Mouse (Mus musculus) liver, embryonic 14.5 days (tissue): ENCODE data around the gene Nectin4. TPM values are rescaled to one million over a fixed set of nuclear protein-coding genes. Genes with fewer than 3 reads are reported as not detected.
"Not testable (repeated sequence)": the region's sequence is repeated elsewhere in the genome, so short reads cannot be mapped to it uniquely, and the experiment has no call there.

Experiments
- ATAC-seq: fragments of 200-750 bp; cut with Nextera tagmentation; 2 replicates; pipeline ENCODE4 v1.8.0; 2017; ENCODE audit warnings: moderate number of reproducible peaks, mild to moderate bottlenecking, moderate library complexity; ENCODE audit not compliant: insufficient read depth
- DNase-seq, 3 experiments: peaks; one replicate each; pipeline ENCODE4 v3.0.0-alpha.2; 2012 to 2013; ENCODE audit warnings: low read depth in 3 of 3, low spot score in 3 of 3
- H3K27ac ChIP-seq: fragments of 300-500 bp; sonication (generic); 2 replicates; pipeline ENCODE4 v1.5.1; 2014; ENCODE audit warnings: moderate library complexity, mild to moderate bottlenecking, control low read depth, inconsistent platforms
- H3K27me3 ChIP-seq: fragments of 300-500 bp; sonication (generic); 2 replicates; pipeline ENCODE4 v1.6.1; 2014; ENCODE audit warnings: mild to moderate bottlenecking, low read length, moderate library complexity; ENCODE audit not compliant: control insufficient read depth, insufficient read depth
- H3K36me3 ChIP-seq: fragments of 300-500 bp; sonication (generic); replicated peaks from 2 replicates; pipeline ENCODE4 v1.6.1; 2014; ENCODE audit warnings: low read depth; ENCODE audit not compliant: control insufficient read depth, insufficient read depth
- H3K4me1 ChIP-seq, 2 experiments: fragments of 200-500 bp in 1 of 2; fragments of 300-500 bp in 1 of 2; sonication (generic) in 1 of 2; replicated peaks; 2 replicates each; pipeline ENCODE4 v1.6.1; 2012 to 2014; ENCODE audit warnings: antibody characterized with exemption in 1 of 2, inconsistent platforms in 1 of 2, low read length in 1 of 2; ENCODE audit not compliant: control insufficient read depth in 2 of 2, insufficient read depth in 2 of 2
- H3K4me2 ChIP-seq: fragments of 300-500 bp; sonication (generic); 2 replicates; pipeline ENCODE4 v1.6.1; 2014; ENCODE audit warnings: low read depth, mild to moderate bottlenecking, control low read depth, moderate library complexity
- H3K4me3 ChIP-seq, 2 experiments: fragments of 200-500 bp in 1 of 2; fragments of 300-500 bp in 1 of 2; sonication (generic) in 1 of 2; 2 replicates each; pipeline ENCODE4 v1.5.1; 2012 to 2014; ENCODE audit warnings: low read depth in 2 of 2, low read length in 2 of 2, mild to moderate bottlenecking in 2 of 2, control low read depth in 1 of 2, inconsistent platforms in 1 of 2, moderate library complexity in 1 of 2; ENCODE audit not compliant: insufficient read depth in 1 of 2
- H3K9ac ChIP-seq: fragments of 300-500 bp; sonication (generic); replicated peaks from 2 replicates; pipeline ENCODE4 v1.6.1; 2014; ENCODE audit warnings: mild to moderate bottlenecking, control low read depth, moderate library complexity
- H3K9me3 ChIP-seq: fragments of 300-500 bp; sonication (generic); 2 replicates; pipeline ENCODE4 v1.6.1; 2016; ENCODE audit warnings: low read length, mixed read lengths; ENCODE audit not compliant: control insufficient read depth
- CTCF ChIP-seq: IDR thresholded peaks from 2 replicates; pipeline ENCODE4 v1.5.1; 2016; ENCODE audit warnings: antibody characterized with exemption, low read depth, control low read depth
- EP300 ChIP-seq: IDR thresholded peaks from 2 replicates; pipeline ENCODE4 v1.6.1; 2016; ENCODE audit warnings: antibody characterized with exemption, low read depth
- WGBS: fragments of 180-500 bp; shearing (Covaris S2); extraction: QIAGEN DNeasy Blood & Tissue Kit; methylation state at CpG from one replicate; pipeline ENCODE4 v1.1.7; 2014; ENCODE audit not compliant: insufficient replicate concordance; 5-methylcytosine and 5-hydroxymethylcytosine counted together
- polyA plus RNA-seq, 2 experiments: library from polyadenylated mRNA; depleted of rRNA in 1 of 2; stranded (reverse) in 1 of 2; unstranded in 1 of 2; fragments of >200 nt; fragmentation: Nextera tagmentation in 1 of 2; extraction: Ambion mirVana in 1 of 2; gene quantifications; 2 replicates each; pipeline versions ENCODE4 v1.2.1 to v1.2.3; 2012 to 2014

Nectin4 gene
- 0.09 and 0.12 TPM in 2 replicates for polyA plus RNA-seq (2012; rRNA removed)
- polyA plus RNA-seq (2014; fragmentation: Nextera tagmentation; extraction: Ambion mirVana): 0.04 and 0.06 TPM in 2 replicates

DNA sequence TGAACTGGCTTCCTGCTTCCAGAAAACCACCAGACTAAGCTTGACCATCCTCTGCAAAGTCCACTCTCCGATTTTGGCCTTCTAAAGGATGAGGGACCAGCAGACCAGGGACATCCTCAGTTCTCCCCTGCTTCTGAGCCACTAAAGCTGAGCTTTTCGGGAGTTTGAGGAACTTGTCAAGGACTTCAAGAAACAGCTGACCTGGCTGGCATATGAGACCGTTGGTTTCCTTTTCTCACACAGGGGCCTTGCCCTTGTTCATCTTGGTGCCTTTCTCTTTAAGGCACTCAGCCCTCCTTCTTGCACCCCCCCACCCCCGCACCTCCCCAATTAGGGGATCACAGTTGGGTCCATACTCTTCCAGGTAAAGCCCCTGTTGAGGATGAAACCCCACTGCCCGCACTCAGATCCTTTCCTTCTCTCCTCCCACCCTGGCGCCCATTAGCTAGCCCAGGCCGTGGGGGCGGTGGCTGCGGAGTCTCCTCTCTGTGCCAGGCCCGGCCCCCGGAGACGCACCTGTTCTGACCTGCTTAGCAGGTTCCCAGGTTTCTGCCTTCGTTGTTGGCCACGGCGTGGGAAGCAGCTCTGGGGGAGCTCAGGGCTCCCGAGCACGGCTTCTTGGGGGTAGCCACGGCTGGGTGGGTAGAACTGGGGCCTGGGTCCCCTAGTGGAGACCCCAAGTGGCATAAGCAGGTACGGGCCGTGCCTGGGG is at the start of gene Nectin4:
Gene Nectin4 (plus strand): TSS at position 255 of the 712 bp plus-strand sequence.
- no peak within 1 kb of the TSS for H3K4me3 ChIP-seq
- WGBS: 40% methylated on average over 20 of the region's 20 CpGs
- H3K36me3 ChIP-seq: no peaks in the 10 kb centered on the region
- H3K27me3 ChIP-seq: no peaks in the 10 kb centered on the region
- TF ChIP-seq EP300 (no peak), CTCF (no peak)
- H3K27ac ChIP-seq: no peak within 1 kb of the TSS
- H3K9me3 ChIP-seq: no peaks in the 10 kb centered on the region
- H3K4me1 ChIP-seq: no peaks in the 10 kb centered on the region
- DNase-seq (no peak), ATAC-seq (no peak)
- no peak within 1 kb of the TSS for H3K4me2 ChIP-seq
- H3K9ac ChIP-seq: no peak within 1 kb of the TSS

DNA sequence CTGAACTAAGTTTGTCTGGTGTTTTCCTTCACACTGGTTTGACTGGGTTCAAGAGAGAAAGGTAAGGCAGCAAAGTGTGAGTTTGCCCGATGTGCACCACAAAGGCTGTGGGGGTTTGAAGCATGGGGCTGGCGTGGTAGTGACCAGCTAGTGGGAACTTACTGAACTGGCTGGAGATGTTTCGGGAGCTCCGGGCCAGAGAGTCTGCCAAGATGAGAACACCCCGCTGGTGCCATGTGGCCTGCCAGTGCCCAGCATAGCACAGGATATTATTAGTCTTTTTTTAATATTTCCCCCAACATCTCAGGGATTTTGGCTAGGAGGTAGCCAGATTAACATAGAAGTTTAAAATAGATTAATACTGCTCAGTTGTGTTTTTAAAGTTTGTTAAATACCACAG is 49.7 kb upstream of the Nectin4 start:
- H3K9me3 ChIP-seq: no peaks in the 10 kb centered on the region
- no peaks in the 10 kb centered on the region for H3K27me3 ChIP-seq
- no peak overlapping the region for H3K4me3 ChIP-seq
- no peaks in the 10 kb centered on the region for H3K36me3 ChIP-seq
- no peak overlapping the region for H3K27ac ChIP-seq
- H3K9ac ChIP-seq: no peak overlapping the region
- TF ChIP-seq CTCF (no peak), EP300 (no peak)
- DNase-seq (no peak), ATAC-seq (no peak)
- H3K4me2 ChIP-seq: 0 out of 2 replicates have a peak overlapping the region, but pooled peaks have one; percentile 8
- WGBS: 31% methylated on average over 5 of the region's 5 CpGs
- 0 out of 4 replicates have a peak, but pooled peaks cover 0 to 2% of the 10 kb centered on the region in 2 experiments for H3K4me1 ChIP-seq

DNA sequence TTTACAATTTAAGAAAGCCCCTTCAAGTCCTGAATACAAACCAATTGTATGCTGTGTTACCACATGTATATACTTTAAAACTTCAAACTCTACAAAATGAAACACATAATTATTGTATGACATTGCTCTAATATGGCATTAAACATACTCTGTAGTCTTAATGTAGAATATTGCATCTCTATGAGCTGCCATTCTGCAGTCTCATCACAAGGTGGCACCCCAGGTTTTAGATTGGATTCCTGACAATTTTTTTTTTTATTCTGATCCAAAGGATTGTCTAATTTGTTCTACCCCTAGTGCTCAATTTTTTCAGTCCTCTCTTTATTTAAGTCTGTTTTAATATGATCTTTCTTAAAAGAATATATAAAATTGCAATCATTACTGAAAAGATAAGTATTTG is 48.5 kb upstream of the Nectin4 start:
- H3K36me3 ChIP-seq: no peaks in the 10 kb centered on the region
- H3K27ac ChIP-seq: no peak overlapping the region
- no peak overlapping the region for H3K9ac ChIP-seq
- peaks cover 0 to 2% of the 10 kb centered on the region in 2 experiments; a peak in 1 of 4 replicates for H3K4me1 ChIP-seq
- H3K9me3 ChIP-seq: no peaks in the 10 kb centered on the region
- H3K4me2 ChIP-seq: no peak overlapping the region
- no peaks in the 10 kb centered on the region for H3K27me3 ChIP-seq
- DNase-seq (no peak), ATAC-seq (no peak)
- no peak overlapping the region for H3K4me3 ChIP-seq
- TF ChIP-seq CTCF (peak; percentile 64), EP300 (no peak)

DNA sequence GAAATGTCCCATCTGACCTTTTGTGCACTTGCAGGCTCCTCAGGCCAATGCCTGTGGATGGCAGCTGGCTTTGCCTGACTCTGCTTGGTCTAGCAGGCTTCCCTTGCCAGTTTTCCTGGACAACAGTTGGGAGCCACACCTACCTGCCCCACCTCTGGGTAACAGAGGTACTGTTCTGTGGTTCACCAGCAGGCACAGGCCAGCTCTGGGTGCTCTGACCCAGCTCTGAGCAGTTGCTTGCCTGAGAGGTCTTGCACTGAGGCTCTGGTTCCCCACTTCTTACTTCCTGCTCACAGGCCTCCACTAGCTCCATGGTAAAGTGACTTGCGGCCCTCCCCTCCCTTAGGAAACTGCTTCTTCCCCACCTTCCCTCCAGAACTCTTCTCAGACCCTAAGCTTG is 47.9 kb upstream of the Nectin4 start:
- Histone ChIP-seq H3K4me2 (no peak overlapping the region), H3K27ac (no peak overlapping the region), H3K4me3 (no peak overlapping the region), H3K27me3 (no peaks in the 10 kb centered on the region), H3K4me1 (peaks cover 0 to 2% of the 10 kb centered on the region in 2 experiments; a peak in 1 of 4 replicates), H3K9ac (no peak overlapping the region), H3K9me3 (no peaks in the 10 kb centered on the region), H3K36me3 (no peaks in the 10 kb centered on the region)
- no peak for TF ChIP-seq EP300
- TF ChIP-seq CTCF: peak; percentile 10; the same call in 1 of the 2 replicates
- DNase-seq (no peak), ATAC-seq (peak; percentile 41; the same call in 1 of the 2 replicates)
- 66% methylated on average over 1 of the region's 1 CpGs for WGBS

DNA sequence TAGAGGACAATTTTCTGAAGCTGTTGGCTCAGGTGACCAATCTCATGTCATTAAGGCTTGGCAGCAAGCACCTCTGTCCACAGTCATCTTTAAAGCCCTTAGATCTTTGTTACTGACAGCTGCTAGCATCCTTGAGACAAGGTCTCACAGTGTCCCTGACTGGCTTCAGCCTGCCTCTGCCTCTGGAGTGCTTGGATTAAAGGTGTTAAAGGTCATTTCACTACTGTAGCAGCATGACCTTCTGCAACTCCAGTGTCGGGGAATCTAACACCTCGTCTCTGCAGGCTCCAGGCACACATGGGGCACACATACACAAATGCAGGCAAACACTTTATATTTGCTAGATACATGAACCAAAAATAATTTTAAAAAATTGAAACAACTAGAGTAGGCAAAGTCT is 44.3 kb upstream of the Nectin4 start:
- TF ChIP-seq CTCF (no peak), EP300 (no peak)
- ATAC-seq (no peak), DNase-seq (no peak)
- H3K27ac ChIP-seq: no peak overlapping the region
- H3K4me1 ChIP-seq: peaks cover 12 to 13% of the 10 kb centered on the region in 2 experiments
- 78% methylated on average over 2 of the region's 2 CpGs for WGBS
- no peak overlapping the region for H3K4me3 ChIP-seq
- H3K9me3 ChIP-seq: no peaks in the 10 kb centered on the region
- no peaks in the 10 kb centered on the region for H3K27me3 ChIP-seq
- H3K9ac ChIP-seq: no peak overlapping the region
- no peak overlapping the region for H3K4me2 ChIP-seq
- no peaks in the 10 kb centered on the region for H3K36me3 ChIP-seq

DNA sequence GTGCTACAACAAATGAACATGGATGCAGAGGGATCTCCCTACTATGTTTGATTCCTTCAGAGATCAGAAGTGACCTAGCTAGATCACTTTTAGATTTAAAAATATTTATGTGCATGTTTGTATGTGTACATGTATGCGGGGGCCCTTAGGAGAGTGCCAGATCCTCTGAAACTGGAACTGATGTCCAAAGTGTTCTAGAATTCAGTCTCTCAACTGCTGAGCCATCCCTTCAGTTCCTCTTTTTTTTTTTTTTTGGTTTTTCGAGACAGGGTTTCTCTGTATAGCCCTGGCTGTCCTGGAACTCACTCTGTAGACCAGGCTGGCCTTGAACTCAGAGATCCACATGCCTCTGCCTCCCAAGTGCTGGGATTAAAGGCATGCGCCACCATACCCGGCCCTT is 43.3 kb upstream of the Nectin4 start:
- WGBS: 52% methylated on average over 4 of the region's 4 CpGs

More for the DNA sequence above, 43.3 kb upstream of the Nectin4 start:
- H3K9me3 ChIP-seq, DNase-seq, H3K36me3 ChIP-seq, H3K27me3 ChIP-seq, H3K4me3 ChIP-seq, ATAC-seq, H3K4me2 ChIP-seq, H3K27ac ChIP-seq, H3K9ac ChIP-seq: not testable (repeated sequence)
- H3K4me1 ChIP-seq: peaks cover 13 to 19% of the 10 kb centered on the region in 2 experiments
